Mouse (Mus musculus) adipocyte (in vitro differentiated cells): ENCODE data around the gene Wasl.

Source experiments
- DNase-seq: peaks from one replicate; pipeline ENCODE4 v3.0.0-alpha.2; 2016; ENCODE audit warnings: low spot score

Wasl gene

DNA sequence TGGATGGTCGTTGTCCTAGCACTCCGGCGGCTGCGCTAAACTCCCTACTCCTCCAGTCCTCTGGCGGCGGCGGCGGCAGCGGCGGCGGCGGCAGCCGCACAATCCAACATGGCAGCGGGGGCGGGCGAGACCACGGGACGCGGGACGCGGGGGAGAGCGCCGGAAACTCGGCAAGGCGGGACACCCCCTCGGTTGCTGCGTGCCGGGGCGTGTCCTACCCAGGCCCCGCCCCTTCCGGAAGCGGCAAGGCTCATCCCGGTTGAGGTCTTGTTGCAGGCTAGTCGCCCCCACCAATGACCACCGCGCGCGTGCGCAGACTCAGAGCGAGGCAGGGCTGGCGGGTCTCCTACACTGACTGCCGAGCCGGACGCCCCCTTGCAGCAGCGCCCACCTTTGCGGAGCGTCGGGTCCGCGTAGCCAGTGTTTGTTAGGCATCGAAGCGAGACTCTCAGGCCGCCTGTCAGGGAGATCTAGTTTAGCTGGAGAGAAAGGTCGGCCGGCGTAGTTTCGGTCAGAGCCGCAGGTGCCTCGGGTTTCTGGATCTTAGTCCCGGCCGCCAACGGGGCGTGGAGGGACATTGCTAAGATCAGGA is at the start of gene Wasl:
TSS of gene Wasl (minus strand) at position 143 of the 592 bp plus-strand sequence.
- peak; percentile 97 for DNase-seq

DNA sequence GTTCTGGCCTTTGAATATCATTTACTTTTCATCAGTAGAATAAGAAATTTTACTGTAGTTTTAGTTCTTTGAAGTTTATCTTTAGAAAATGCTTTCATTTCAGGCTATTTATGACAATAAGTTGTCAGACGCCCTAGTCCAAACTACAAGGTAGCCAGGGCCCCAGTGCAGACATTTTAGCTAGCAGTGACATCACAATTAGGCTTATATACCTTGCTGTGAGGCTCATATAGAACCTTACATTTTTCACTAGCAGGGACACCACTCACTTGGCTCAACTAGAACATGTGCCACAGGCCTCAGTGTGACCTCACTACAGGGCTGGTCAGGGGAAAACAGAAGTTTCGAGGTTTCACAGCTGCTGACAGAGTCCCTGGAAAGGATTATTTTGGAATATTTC is 42.7 kb upstream of the Wasl start:
- no peak for DNase-seq

- no peak for DNase-seq
Measured at GRCm38 (mm10) chr6:24707090-24707489, 42.3 kb upstream of the Wasl start.

GRCm38 (mm10) chr6:24697216-24697615 is 32.4 kb upstream of the Wasl start:
- DNase-seq = no peak

GRCm38 (mm10) chr6:24696117-24696516 is 31.3 kb upstream of the Wasl start:
- no peak for DNase-seq

DNA sequence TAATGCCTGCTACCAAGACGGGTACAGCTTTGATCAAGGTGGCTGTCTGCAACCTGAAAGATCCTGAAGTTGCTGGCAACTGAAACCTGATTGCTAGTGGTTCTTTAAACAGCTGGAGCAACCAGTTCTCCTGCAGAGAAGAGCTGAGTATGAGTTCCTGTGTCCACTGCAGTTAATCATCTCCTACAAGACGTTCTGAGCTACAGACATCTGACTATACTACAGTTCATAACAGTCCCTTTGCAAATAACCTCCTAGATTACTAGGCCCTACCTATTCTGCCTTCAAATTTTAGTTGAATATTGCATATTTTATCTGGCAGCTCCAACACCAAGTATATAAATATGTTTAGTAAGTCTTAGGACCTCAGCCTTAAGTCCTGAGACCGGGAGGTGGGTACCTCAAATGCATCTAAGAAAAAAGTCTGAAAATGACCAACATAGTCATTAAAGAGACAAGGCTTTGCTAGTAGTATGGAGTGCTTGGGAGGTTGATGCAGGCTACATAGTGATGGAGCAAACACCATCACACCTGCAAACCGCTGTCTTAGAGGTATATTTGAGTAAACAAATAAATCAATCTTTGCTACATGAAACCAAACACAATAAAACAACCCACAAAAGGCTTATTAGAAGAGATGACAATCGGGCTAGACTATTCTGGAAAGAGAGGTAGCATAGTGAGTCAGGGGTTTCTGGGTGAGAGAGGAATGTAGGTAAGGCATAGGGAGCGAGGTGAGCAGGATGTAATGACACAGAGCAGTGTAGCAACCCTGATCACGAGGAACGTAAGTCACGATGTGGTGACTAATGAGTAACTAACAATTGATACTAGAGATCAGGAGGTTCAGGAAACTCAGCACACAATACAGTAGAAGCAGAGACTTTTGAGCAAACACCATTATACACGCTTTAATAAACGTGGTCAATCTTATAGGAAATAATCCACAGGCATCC is 29.9 kb upstream of the Wasl start:
- no peak for DNase-seq

DNA sequence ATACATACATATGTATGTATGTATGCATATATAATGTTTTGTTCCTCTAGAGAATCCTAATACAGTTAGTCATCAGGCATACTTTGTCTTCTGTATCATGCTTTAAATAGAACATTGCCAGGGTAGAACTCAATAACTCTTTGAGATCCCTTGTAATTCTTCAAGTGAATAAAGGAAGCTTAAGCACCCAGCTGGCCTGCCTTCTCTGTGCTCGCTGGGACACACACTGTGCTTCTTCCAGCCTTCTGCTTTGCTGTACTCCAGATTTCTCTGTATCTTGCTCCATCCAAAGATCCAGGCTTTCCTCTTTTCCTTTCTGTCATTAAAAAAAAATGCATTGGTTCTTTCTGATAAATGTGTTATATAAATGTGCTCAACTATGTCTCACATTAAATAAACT is 23.1 kb upstream of the Wasl start:
- no peak for DNase-seq

GRCm38 (mm10) chr6:24683113-24683512 is 18.3 kb upstream of the Wasl start:
- no peak for DNase-seq

DNA sequence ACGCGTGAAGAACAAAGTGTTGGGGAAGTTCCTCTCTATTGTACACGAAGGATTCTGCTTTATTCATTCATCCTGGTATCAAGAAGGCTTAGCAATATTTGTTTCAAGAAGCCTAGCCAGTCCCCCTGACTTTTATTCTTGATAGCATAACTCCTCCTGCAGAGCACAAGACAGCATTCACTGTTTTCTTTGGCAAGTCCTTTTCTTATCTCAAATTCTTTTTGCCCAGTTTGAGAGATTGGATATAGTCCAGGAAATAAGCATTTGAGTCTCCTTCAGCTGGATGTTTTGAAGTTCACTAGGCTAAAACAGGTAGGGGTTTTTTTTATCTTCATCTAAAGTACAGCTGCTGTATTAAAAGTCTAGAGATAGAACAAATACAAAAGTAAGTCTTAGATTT is 3.0 kb upstream of the Wasl start:
- no peak for DNase-seq

DNA sequence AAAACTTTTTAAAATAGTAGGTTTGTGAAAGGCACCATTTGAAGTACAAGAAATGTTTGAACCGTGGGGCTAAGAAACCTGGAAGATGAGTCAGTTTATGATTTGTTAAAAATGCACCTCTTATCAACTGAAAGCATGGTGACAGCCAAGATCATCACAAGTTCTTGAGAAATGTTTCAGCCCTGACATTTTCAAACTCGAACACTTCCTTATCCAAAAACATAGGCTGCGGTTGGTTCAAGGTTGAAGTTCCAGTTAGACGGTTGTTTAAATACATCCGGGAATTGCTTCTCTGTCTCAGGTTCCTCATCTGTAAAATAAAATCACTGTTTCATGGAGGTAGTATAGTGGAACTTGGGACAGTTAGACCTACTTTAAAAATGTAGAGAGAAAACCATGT is 1.4 kb upstream of the Wasl start:
- no peak for DNase-seq

- DNase-seq = no peak
Measured at GRCm38 (mm10) chr6:24664133-24664866, 509 bp downstream of the Wasl start.

DNA sequence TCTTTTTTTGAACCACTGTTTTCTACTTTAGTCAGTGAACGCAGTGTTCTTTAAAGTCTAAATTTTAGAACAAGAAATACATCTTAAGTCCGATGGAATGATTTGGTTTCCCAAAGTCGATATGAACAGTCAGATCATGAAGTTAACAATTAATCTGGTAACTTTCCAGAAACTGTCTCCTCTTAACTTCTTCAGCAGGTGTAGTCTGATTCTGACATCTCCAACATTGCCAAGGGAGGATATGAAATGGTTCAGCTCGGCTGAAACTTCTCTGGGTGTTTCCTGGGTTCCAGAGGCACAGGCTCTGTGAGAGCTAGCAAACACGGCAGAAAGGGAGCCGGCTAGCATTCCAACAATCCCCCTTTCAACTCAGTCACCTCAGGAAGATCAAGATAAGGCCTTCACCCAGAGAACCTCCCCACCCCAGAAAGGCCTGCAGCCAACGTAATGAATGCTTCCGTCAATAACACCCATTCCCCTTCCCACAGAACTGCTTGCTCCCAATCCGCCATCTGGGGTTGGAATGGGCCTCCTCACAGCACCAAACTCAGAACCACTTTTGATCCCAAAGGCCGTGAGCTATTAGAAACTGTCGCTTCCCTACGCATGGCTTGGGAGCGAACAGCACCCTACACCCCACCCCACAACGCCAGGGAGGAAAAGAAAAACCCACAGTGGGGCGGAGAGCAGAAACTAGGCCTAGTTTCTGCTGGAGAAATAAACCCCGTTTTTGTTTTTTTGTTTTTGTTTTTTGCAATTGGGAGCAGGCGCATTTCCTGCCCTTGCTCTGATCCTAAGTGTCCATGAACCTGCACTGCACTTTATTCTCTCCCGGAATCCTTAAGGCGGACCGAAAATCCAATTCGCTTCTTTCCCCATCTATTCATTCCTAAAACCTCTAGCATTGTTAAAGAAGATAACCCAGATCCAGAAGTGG is 1.3 kb downstream of the Wasl start:
- DNase-seq = peak; percentile 62

- no peak for DNase-seq
Measured at GRCm38 (mm10) chr6:24662483-24662882, 2.3 kb downstream of the Wasl start.

DNA sequence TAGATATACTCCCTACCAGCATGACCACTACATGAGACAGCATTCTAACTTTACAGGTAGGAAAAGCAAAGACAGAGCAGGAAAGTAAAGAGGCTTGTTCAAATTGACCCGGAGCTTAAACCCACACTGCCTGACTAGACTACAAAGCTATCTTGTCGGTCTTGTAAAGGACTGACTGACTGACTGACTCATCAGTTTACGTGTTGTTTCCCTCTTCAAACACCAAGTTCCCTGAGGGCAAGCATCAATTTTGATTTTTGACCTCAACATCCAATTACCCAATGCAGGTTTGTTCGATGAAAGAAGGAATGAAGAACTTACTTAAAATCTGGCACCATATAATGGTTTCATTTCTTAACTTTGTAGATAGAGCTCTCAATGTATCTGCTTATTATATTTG is 2.9 kb downstream of the Wasl start:
- DNase-seq = no peak

DNA sequence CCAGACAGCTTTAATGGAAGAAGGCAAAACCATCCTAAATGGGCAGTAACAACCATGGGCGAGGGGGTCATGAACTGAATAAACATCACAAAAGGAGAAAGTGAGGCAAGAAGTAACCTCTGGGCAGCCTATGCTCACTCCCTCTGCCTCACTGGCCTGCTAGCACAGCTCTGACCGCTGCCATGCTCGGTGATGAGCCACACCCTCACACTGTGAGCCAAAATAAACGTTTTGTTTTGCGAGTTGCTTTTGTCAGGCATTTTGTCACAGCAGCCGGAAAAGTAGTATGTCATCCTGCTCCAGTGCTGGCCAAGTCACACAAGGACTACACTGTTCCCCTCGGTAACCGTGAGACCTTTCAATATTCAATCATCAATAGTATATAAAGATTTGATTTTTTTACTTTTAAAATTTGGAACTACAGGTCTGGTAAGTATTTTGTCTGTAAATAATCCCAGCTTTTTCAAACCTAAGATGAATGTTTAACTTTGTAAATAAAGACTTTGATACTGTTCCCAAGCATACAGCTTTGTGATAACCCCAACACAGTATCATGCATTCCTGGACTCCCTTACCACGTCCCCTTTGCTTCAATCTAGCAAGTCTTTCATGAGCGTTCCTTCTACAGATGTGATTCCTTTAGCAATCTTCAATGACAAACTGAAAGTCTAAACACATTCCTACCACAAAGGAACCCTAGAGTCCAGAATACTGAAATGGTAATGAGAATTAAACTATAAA is 7.0 kb downstream of the Wasl start:
- DNase-seq = peak; percentile 72

GRCm38 (mm10) chr6:24656094-24656493 is 8.7 kb downstream of the Wasl start:
- peak; percentile 51 for DNase-seq

- no peak for DNase-seq
Measured at GRCm38 (mm10) chr6:24651538-24651937, 13.3 kb downstream of the Wasl start.

DNA sequence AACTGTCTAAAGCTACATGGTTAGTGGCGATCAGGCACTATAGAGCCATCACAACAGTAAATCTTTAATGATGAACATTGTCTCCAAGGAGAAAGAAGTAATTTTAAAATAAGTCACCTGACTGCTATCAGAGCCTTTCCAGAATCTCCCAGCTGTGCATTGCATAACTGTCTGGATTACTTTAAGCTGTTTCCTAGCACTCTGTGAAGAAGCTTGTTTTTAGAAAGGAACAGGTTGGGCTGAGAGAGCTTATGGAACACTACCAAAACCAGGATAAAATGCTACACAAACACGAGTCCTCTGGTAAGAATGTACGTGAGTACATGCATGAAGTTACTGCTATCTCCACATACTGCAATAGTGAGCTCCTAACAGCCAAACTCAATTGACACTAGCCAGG is 14.1 kb downstream of the Wasl start:
- no peak for DNase-seq

DNA sequence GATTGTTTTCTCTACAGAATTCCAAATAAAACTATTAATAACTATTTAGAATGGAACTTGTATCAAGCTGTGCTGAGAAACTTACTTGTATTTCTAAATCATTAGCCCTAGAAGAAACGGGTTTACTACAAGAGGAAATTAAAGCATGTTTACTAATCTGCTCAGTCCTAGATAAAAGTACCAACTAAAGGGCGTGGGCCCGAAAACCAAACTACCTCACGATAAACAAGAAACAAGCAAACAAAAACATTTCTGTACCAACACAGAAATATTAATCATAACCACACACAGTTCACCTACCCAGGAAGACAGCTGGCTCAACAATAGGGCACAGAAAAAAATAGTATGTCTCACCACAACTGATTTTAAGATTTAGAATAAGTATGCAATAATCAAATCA is 16.4 kb downstream of the Wasl start:
- no peak for DNase-seq

GRCm38 (mm10) chr6:24647103-24647691 is 17.6 kb downstream of the Wasl start:
- DNase-seq = no peak
